Mouse (Mus musculus): ENCODE measurements around the gene Eps8l3.

DNA sequence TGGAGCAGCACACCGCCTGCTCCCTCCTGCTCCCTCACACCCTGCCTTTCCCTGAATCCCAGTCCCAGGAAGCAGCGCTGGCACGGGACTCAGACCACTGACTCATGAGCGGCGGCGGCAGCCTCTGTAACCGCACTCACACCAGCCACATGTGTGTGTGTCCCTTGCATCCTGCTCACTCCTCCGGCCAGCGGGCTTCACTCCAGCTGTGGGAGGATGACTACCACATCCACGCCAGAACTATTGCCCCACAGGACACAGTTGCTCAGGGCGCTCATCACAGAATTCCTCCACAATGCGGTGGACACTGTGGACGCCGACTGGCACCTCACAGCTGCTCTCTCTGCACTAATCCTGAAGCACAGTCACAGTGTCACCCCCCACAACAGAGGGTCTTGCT lies 47.4 kb upstream of the Eps8l3 start:
- no peak for TF ChIP-seq CTCF (IDR thresholded peaks at IDR 0.05; ENCODE audit: borderline replicate concordance, insufficient read depth, low read depth, low read length)
- TF ChIP-seq POLR2A (IDR thresholded peaks at IDR 0.05; ENCODE audit: borderline replicate concordance, insufficient read depth, low read length), result no peak

All from cerebellum, adult 2 months (tissue).